Mouse (Mus musculus): ENCODE measurements around the gene Tmem98.

Gene Tmem98

DNA sequence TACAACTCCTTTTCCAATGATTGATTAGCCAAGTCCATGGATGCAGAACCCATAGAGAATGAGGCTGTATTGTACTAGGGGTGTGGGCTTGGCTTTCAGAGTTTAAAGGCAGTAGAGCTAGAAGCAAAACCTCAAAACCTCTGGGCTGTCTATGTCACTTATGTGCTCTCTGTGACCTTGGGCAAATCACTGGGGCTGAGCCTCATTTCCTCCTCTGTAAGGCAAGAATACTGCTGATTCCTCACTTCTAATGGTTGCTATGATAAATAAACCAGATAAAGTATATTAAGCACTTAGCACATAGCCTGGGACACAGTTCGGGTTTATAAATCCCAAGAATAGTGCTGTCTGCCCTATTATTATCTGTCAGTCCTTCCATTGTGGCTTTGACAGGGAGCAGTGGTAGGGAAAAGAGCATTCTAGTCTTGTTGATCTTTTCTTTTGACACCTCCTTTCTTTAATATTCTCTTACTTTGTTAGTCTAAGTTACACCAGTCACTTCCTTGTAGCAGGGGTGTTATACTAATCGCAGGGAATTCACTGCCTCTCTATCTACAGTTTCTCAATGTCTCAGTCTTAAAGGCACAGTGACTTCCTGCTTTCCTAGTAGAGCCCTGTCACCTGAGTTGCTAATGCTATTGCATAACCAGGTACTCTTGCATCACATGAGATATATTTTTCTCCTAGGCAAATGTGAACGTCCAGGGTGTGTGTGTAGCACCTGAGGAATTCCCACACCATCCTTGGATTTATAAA lies 18.1 kb upstream of the Tmem98 start:
- no peak for DNase-seq (ENCODE audit: low spot score in 2 of 2)

DNA sequence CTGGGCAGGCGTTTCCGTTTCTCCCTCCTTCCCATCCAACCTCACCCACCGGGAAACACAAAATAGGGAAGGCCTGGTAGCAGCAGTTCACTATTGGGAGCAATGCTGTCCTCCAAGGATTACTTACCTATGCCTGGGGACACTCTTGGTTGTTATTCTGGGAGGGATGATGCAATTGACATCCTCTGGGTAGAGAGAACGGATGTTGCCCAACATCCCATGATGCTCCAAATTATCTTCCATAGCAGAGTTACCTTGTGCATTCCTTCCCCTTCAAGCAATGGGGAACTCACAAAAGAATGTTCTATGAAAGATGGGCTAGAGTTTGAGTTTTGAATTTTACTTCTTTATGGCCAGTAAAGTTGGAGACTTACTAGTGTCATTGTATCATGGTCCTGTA lies 16.6 kb upstream of the Tmem98 start:
- no peak for DNase-seq (ENCODE audit: low spot score in 2 of 2)

DNA sequence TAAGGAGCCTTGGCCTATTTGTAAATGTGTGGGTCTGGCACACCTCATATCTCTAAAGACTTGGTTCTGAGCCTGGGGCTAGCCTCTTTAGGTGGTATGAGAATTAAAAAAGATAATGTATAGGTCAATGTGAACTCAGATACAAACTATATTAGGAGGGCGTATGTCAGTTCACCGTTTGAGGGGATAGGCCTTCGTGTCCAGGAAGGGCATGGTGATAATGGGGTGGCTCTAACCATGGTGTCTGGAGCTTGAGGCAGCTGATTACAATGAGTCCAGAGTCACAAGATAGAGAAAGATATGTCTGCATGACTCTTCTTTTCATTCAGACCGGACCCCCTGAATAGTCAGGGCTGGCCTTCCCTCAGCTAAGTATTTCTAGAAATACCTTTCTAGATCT lies 15.7 kb upstream of the Tmem98 start:
- DNase-seq (ENCODE audit: low spot score in 2 of 2), result no peak

DNA sequence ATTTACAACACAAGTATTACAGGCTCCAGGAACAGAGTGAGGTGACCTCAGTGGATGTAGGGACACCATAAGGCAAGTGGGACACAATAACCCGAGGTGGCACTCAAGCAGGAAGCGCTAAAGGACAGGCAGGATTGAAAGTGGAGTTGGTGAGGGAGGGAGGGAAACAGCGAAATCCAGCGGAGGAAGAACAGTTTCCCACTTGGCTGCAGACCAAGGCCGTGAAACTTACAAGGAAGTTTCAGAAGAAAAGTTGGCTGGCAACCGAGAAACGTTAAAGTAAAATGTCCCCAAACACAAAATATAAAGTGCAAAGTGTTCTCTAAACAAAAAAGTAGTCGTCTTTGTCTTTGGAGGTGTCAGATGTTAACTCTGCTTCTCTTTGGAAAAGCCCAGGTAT lies 14.5 kb upstream of the Tmem98 start:
- DNase-seq (ENCODE audit: low spot score in 2 of 2), result no peak

DNA sequence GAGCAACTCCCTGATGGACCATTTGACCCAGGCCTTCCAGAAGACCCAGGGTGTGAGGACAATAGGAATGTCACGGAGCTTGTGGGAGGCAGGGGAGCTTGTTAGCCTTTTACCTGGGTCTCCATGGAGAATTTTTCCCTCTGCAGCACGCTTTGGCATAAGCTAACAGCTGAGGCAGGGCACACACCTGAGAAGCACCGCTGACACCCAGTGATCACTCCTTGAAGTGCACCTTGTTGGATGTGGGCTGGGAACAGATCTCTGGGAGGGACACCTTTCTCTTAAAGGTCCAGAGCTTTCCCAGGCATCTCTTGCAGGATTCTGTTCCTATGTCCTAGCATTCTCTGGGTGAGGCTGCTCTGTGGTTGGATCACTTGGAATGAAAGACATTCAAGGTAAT lies 10.0 kb upstream of the Tmem98 start:
- DNase-seq (ENCODE audit: low spot score in 2 of 2), result no peak

DNA sequence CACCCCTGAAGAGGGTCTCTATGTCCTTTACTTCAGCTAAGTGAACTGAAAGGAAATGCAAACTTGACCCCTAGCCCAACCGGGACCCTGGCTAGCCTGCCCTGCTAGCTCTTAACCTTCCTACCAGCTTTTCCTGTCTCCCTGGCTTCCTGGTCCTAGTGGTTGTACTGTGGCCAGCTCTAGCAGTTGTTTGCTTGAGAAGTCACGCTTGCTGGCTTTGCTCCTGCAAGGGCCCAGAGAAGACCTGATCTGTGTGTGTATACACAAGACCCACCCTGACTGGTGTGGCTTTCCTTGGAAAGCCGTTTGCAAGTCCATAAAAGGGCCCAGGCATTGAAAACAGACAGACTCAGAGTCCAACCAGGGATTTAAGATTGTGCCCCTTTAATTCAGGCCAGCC lies 7.3 kb upstream of the Tmem98 start:
- DNase-seq (ENCODE audit: low spot score in 2 of 2), result peak; percentile 63 to 71

DNA sequence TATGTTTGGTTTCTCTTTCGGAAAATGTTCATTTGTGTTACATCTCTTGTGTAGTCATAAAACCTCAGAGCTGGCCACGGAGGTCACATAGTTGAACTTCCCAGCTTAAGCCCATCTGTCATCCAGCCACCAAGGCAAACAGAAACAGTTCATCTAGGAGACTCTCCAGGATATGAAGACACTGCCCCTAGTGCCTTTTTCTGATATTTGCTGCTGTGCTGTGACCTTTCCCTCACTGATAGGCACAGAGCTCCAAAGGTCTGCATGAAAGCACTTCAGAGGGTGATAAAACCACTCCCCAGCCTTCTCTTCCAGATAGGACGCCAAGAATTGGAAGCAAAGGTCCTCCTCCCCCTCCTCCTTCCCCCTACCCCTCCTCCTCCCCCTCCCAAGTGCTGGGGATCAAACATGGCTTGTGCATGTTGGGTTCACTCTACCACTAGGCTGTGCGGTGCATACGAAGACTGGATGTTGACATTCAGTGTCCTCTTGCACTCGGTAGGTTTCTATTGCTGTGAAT lies 1.4 kb upstream of the Tmem98 start:
- no peak for DNase-seq (ENCODE audit: low spot score in 2 of 2)

DNA sequence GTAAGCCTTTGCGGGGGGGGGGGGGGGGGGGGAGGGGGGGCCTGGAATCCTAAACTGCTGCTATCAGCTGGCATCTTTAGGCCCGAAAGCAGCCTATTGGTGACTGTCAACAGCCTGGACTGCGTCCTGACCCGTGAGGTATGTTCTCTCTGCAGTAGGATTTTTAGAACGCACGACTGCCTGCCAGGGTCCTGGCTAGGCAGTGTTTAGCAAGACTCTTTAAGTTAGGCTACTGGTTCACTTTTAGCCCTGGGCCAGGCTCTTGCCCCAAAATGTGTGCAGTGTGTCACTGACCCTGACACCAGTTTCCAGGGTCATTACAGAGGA lies 346 bp upstream of the Tmem98 start:
- DNase-seq (ENCODE audit: low spot score in 2 of 2), result no peak

DNA sequence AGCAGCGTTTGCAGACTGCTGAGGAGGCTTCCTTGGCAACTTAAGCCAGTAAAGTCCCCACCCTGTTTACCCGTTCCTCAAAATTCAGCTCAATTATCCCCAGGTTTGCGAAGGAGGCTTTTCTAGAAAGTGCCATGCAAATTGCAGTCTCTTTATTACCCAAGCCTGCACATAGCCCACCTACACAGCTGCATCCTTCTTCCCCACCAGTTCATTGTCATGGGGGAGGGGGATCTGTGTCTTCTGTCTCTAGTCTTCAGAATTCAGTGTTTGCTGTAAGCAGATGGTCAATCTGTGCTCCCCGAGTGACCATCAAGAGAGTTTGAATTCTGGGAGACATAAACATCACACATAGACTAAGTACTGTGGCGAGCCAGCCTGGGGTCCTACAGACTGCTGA lies 1.2 kb downstream of the Tmem98 start:
- DNase-seq (ENCODE audit: low spot score in 2 of 2), result no peak

DNA sequence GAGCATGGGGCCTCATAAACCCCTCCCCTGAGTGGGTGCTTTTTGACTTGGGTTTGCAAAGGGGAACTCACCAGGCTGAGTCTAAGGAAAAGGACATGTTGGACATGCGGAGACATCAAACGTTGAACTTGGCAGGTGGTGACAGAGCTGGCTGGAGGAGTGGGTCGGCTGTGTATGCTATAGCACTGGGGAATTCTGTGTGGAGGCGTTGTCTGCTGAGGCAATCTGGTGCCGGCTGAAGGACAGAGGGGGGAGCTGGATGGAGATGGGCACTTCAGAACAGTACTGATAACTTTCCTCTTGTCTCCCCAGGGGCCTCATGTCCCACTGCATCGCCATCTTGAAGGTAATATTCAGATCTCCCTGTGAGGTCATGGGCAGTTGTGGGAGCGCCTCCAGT lies 5.4 kb downstream of the Tmem98 start:
- no peak for DNase-seq (ENCODE audit: low spot score in 2 of 2)

DNA sequence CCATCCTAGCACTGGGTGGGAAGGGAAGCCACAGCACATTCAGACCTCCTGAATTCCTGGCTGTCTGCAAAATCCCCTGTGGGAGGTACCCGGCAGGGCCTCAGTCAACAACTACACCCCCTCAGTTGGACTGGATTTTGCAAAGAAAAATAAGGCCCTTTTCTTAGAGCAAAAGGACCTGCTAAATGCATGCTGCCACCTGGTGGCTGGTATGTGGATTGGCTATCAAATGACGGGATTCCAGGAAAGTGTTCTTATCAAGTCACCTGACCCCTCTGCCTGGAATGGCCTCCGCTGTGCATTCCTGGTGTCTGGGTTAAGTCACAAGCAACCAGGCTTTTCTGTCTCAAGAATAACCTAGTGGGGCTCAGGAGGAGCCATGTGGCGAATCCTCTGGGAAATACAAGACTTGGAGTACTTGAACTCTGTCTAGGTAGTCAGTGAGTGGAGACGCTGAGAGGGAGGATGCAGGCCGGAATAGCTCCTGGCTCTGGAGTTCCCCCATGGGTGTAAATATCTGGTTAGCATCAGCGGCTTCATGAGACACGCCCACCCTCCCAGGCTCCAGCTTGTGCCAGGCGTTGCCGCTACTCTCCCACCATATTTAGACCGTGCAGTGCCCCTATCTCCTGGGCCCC lies 8.2 kb downstream of the Tmem98 start:
- peak; percentile 74 to 86 for DNase-seq (ENCODE audit: low spot score in 2 of 2)

DNA sequence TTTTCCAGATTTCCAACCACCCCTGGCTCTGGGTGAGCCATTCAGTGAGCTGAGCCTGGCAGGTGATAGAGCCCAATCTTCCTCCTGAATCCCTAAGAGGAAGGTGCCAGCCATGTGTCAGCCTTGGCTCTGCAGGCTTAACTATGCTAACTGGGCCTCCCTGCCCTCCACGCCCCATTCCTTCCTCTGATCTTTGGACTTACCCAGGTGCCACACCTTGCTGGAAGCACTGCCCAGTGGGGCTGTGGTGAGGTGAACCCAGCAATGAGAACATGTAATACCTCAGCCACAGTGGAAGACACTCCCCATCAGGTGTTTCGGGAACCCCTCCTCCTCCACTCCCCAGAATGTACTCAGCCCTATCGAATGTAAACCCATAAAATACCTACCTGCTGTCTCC lies 10.1 kb downstream of the Tmem98 start:
- no peak for DNase-seq (ENCODE audit: low spot score in 2 of 2)

DNA sequence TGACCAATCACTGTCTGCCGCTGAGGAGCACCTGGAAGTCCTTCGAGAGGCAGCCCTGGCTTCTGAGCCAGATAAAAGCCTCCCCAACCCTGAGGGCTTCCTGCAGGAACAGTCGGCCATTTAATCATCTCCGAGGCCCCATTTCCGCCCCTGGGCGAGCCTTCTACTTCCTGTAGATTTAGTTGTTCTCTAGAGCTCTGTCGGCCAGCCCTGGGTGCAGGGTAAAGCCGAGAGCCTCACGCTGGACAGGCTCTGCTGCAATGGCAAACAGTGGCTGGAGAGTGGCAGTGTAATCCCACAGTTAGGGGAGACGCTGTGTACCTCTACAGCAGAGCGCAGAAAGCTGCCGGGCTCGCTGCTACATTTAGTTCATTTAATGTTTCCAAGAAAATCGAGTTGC lies 11.3 kb downstream of the Tmem98 start:
- DNase-seq (ENCODE audit: low spot score in 2 of 2), result peak; percentile 42 to 69

DNA sequence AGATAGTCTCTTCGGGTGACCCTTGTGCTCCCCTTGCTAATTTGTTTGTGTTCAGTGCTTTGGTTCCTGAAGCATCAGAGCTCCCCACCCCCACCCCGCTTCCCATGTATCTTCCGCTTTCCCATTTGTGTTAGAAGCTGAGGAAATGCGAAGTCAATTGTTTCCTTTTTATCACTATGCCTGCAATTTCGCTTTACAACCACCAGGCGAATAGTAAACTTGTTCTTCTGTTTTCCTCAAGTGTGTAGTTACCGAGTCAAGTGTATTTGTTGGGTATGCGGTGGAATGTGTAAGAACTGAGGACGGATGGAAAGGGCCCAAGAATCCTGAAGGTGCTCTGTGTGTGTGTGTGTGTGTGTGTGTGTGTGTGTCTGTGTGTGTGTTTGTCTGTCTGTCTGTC lies 11.8 kb downstream of the Tmem98 start:
- DNase-seq (ENCODE audit: low spot score in 2 of 2), result no peak

DNA sequence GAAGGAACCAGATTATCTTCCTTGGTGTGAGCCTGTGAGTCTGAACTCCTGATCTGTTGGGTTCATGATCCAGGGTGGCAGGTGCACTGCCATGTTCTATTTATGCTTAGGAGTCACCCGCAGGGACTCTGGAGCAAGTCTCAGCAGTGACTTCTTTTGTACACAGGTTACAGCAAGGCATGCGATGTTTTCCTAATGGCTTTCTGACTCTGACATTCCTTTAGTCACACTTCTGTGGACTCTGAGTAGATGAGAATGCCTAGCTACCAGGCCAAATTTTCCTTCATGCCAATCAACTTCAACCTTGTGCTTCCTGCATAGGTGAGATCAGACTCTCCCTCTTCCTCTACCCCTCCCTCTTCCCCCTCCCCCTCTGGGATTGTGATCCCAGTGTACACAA lies 25.4 kb downstream of the Tmem98 start:
- no peak for DNase-seq (ENCODE audit: low spot score in 2 of 2)

DNA sequence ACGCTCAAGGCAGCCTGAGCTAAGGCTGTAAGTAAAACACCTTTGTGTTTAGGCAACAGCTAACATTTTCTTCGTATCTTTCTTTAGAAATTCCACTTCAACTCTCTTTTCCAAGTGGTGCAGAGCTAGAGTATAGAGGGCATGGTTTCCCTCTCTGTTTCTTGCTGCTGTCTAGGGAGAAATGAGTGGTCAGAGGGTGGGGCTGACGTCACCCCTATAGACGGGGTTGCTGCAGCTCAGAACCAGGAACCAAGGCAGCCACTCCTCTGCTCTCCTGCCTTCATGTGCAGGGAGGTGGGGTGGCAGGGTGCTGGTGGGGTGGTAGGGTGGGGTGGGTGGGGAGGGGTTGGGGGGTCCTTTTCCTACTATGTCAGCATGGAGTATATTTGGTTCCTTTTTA lies 25.9 kb downstream of the Tmem98 start:
- DNase-seq (ENCODE audit: low spot score in 2 of 2), result no peak

DNA sequence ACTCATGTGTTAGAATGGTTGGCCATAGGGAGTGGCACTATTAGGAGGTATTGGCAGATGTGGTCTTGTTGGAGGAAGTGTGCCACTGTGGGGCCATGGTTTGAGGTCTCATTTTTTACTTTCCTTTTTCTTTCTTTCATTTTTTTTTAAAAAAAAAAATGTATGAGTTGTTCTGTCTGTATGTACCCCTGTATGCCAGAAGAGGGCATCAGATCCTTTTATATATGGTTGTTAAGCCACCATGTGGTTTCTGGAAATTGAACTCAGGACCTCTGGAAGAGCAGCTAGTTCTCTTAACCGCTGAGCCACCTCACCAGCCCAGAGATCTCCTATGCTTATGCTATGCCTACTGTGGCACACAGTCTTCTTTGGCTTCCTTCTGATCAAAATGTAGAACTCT lies 28.7 kb downstream of the Tmem98 start:
- no peak for DNase-seq (ENCODE audit: low spot score in 2 of 2)

DNA sequence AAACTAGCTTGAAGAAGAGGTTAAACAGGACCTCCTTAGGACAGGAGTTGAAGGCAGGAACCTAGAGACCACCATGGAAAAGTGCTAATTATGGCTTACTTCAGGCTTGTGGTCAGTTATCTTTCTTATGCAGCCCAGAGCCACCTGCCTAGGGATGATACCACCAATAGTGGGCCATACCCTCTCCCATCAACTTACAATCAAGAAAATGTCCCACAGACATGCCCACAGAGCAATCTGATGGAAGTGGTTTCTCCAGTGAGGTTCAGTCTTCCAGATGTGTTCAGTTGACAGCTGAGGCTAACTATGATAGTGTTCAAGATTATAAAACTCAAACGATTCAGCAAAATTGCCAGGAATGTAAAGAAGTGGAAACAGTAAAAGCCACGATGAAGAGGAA lies 33.5 kb downstream of the Tmem98 start:
- no peak for DNase-seq (ENCODE audit: low spot score in 2 of 2)

DNA sequence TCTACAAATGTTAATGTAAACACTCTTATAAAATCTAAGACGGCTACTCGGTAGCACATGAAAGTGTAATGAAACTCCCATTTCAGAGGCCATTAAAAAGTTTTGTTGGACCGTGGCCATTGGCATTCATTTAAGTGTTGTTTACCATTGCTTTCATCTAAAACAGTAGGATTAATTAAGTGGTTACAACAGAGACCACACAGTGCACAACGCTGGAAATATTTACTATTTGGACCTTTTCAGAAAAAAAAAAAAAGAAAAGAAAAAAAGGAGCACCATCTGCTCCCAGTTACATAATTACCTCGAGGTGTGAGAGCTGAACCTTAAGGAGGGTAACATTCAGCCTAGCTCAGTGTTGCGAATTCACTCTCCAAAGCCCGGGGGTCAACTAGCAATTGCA lies 35.5 kb downstream of the Tmem98 start:
- no peak for DNase-seq (ENCODE audit: low spot score in 2 of 2)

DNA sequence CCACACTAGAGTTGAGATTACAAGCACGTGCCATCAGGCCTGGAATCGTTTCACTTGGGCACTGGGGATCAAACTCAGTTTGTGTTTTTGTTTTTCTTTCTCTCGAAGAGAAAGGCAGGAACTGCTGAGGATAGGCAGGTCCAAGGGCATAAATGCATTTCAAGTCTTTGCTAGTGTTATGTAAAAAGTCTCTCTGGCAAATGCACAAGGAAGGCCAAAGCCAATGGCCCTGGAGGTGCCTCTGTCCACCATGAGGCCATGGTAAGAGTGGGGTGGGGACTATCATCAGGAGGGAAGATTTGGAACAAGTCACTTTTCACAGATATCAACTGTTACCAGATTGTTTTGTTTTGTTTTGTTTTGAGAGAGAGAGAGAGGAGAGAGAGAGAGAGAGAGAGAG lies 36.1 kb downstream of the Tmem98 start:
- no peak for DNase-seq (ENCODE audit: low spot score in 2 of 2)

DNA sequence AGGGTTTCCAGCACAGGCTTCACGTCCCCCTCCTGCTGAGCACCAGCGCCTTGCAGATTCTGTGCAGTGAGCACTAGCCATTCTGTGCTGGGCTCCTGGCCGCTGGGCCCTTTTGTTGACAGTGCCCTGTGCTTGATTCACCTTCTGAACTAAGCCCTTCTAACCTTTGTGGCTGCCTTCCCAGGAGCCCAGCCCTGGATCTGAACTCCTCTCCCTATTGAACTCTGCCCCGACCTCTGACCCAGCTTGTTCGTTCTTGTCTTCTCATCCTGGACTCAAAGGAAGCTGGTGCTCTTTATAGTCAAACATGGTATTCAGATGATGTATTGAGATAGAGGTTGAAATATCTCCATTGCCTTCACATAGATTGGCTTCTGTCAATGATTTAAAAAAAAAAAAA lies 38.2 kb downstream of the Tmem98 start:
- no peak for DNase-seq (ENCODE audit: low spot score in 2 of 2)

DNA sequence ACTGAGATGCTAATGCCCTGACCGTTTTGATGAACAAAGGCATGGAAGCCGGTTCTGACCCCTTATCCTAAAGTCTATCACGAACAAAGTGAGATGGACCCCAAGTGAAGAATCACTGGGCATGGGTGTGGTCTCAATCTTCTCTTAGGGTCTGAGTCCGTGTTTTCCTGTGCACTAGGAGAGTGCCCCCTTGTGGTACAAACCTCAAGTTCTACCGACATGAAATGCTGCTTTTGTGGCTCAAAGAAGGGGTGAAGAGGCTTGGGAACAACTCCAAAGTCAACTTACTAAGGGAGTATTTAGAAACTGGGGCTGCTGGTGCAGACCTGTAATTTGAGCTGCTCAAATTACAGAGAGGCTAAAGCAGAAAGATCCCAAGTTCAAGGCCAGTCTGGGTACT lies 41.9 kb downstream of the Tmem98 start:
- peak in 1 of 2 experiments; percentile 5 for DNase-seq (ENCODE audit: low spot score in 2 of 2)

DNA sequence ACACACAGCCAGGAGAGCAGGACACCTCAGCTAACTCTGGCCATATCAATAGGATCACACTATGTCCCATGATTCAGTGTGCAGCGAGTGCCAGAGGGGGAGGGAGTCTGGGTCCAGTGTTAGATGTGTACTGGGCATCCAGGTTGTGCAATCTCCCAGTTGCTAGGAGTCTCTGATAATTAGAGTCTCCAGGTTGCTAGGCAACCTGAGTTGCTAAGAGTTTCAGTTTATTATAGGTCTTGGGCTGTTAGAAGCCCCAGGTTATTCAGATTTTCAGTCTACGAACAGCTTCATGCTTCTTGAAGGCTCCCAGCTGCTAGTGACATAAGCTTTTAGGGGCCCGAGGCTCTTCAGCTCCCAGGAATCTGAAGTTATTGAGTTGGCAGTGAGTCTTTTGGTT lies 43.0 kb downstream of the Tmem98 start:
- DNase-seq (ENCODE audit: low spot score in 2 of 2), result no peak

DNA sequence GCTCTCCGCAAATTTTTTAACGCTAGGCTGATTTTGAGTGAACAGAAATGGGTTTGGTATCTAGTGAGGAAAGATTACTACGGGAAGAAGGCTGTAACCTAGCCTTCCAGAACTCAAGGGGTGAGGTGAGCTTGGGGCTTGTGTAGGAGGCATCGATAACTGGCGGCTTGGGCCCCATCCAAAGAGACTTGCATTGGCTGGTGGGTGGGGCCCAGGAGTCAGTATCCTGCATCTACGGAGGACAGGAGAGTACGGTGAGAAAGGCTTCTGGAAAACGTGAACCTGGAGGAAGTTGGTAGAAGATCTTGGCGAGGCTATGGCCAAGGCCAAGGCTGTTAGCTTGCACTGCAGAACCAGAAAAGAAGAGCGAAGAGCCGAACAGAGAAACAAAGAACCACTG lies 44.5 kb downstream of the Tmem98 start:
- no peak for DNase-seq (ENCODE audit: low spot score in 2 of 2)
